Comparison of ENCODE assay signal across 9 mouse cellular contexts in the genomic region with DNA sequence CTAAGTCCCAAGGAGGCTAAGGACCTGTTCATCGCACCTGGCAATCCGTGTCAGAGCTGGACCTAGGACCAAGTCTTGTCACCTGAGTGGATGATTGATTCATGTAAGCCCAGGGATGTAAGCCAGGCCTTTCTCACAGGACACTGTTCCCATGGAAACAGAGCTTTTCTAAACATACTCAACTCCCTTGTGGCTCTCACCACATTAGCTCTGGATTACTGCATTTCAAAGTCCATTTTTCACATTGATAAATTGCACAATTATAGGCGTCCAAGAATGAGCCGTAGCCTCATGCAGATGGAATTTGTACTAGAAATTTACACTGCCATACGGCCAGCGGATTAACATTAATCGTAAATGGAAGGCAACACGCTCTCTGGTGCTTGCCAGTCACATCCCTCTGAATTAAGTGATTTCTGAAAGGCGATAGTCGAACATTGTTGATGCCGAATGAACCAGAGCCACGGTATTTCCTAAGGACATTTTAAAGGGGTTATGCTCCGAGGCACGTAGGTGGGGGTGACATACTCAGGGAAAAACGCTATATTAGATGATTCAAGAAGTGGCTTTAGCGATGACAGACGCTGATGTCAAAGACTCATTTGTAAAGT. TPM values are rescaled to one million over a fixed set of nuclear protein-coding genes. Genes with fewer than 3 reads are reported as not detected.
DNase-seq lines count a peak whose midpoint lies in the region; ATAC-seq and TF ChIP-seq lines count a peak whose summit lies in the region.
"Had no signal": no experiment of that assay in that cellular context is flagged by ENCODE, and none has a peak within 500 bp of the region (broad histone marks: within the 10 kb centered on the region; RNA-seq: fewer than 3 reads in every experiment).

No protein-coding gene starts in this region.

- no peak overlapping the region for H3K27ac ChIP-seq in kidney, adult 2 months (ENCODE audit: insufficient read depth, low read depth, low read length)
- peak overlapping the region; percentile 77 for H3K27ac ChIP-seq in hindbrain, embryonic 13.5 days
- H3K27ac ChIP-seq in neural tube, embryonic 13.5 days (replicated peaks), result peak overlapping the region; percentile 53; the same call in 1 of the 2 replicates
- no peak overlapping the region for H3K27ac ChIP-seq in thymus, adult 2 months (ENCODE audit: control insufficient read depth, insufficient read depth, low read length)

- H3K9me3 ChIP-seq in hindbrain, embryonic 13.5 days, result no peaks in the 10 kb centered on the region
- H3K9me3 ChIP-seq in neural tube, embryonic 13.5 days, result no peaks in the 10 kb centered on the region

- TF ChIP-seq CTCF in kidney, adult 2 months (conservative IDR thresholded peaks at IDR 0.05; ENCODE audit: insufficient read depth, insufficient read length, low read depth, low read length), result no peak
- no peak for TF ChIP-seq CTCF in thymus, adult 2 months (IDR thresholded peaks at IDR 0.05; ENCODE audit: borderline replicate concordance, control insufficient read depth, extremely low read depth, insufficient read depth, low read length, poor library complexity)

- peak; percentile 83 for ATAC-seq in hindbrain, embryonic 13.5 days (ENCODE audit: low FRiP score)
- ATAC-seq in neural tube, embryonic 13.5 days (ENCODE audit: low read depth), result peak; percentile 73

- no peaks in the 10 kb centered on the region for H3K4me1 ChIP-seq in kidney, adult 2 months (ENCODE audit: control insufficient read depth, insufficient read depth, low read length)
- peaks cover 31% of the 10 kb centered on the region for H3K4me1 ChIP-seq in hindbrain, embryonic 13.5 days (replicated peaks)
- H3K4me1 ChIP-seq in neural tube, embryonic 13.5 days (replicated peaks), result peaks cover 31% of the 10 kb centered on the region
- H3K4me1 ChIP-seq in thymus, adult 2 months (replicated peaks; ENCODE audit: control insufficient read depth, insufficient read depth, low read length), result no peaks in the 10 kb centered on the region

- no peak overlapping the region for H3K4me3 ChIP-seq in kidney, adult 2 months (ENCODE audit: insufficient read depth, low read depth, low read length)
- H3K4me3 ChIP-seq in hindbrain, embryonic 13.5 days, result no peak overlapping the region
- no peak overlapping the region for H3K4me3 ChIP-seq in neural tube, embryonic 13.5 days
- no peak overlapping the region for H3K4me3 ChIP-seq in thymus, adult 2 months (ENCODE audit: control insufficient read depth, insufficient read depth, low read length)

- H3K27me3 ChIP-seq in kidney, adult 2 months (replicated peaks; ENCODE audit: control insufficient read depth, insufficient read depth, low read length), result no peaks in the 10 kb centered on the region
- H3K27me3 ChIP-seq in hindbrain, embryonic 13.5 days, result no peaks in the 10 kb centered on the region; the same call in none of the 2 replicates
- no peaks in the 10 kb centered on the region for H3K27me3 ChIP-seq in neural tube, embryonic 13.5 days
- no peaks in the 10 kb centered on the region for H3K27me3 ChIP-seq in thymus, adult 2 months (ENCODE audit: control insufficient read depth, insufficient read depth, low read length)

- H3K36me3 ChIP-seq in kidney, adult 2 months (ENCODE audit: control insufficient read depth, insufficient read depth, low read length), result no peaks in the 10 kb centered on the region
- no peaks in the 10 kb centered on the region for H3K36me3 ChIP-seq in hindbrain, embryonic 13.5 days
- no peaks in the 10 kb centered on the region for H3K36me3 ChIP-seq in neural tube, embryonic 13.5 days
- H3K36me3 ChIP-seq in thymus, adult 2 months (ENCODE audit: control insufficient read depth, insufficient read depth, low read length), result no peaks in the 10 kb centered on the region

- WGBS in kidney, adult 2 months, result 51% methylated on average over 17 of the region's 17 CpGs
- WGBS in hindbrain, embryonic 13.5 days, result 27% methylated on average over 17 of the region's 17 CpGs
- WGBS in neural tube, embryonic 13.5 days, result 22% methylated on average over 17 of the region's 17 CpGs
- 94% methylated on average over 17 of the region's 17 CpGs for WGBS in thymus, adult 2 months

- H3K4me2 ChIP-seq in hindbrain, embryonic 13.5 days, result peak overlapping the region; percentile 38
- peak overlapping the region; percentile 38 for H3K4me2 ChIP-seq in neural tube, embryonic 13.5 days

- DNase-seq in kidney, adult 2 months, result peak; percentile 22
- DNase-seq in kidney, adult 18-20 months, result no peak
- DNase-seq in embryo, embryonic 10 days (ENCODE audit: low spot score), result peak; percentile 85
- no peak for DNase-seq in natural killer cell, adult 2 months (ENCODE audit: low spot score in 2 of 2)
- no peak for DNase-seq in thymus, adult 2 months
- DNase-seq in right cerebral cortex, postnatal 10 days (ENCODE audit: low spot score in 2 of 2), result no peak
- DNase-seq: cerebellum, adult 18-20 months had no signal

- no peak overlapping the region for H3K9ac ChIP-seq in hindbrain, embryonic 13.5 days
- H3K9ac ChIP-seq in neural tube, embryonic 13.5 days, result peak overlapping the region; percentile 43; the same call in 1 of the 2 replicates

- no peak for TF ChIP-seq POLR2A in kidney, adult 2 months (IDR thresholded peaks at IDR 0.05; ENCODE audit: low read depth, low read length)
- TF ChIP-seq POLR2A in thymus, adult 2 months (IDR thresholded peaks at IDR 0.05; ENCODE audit: control insufficient read depth, extremely low read depth, insufficient read depth, low read length, poor library complexity), result no peak

RNA-seq across cellular contexts. Expression of gene Cep63, which starts 23.7 kb away (rescaled TPM):
- polyA plus RNA-seq in kidney, adult 2 months (2012; rRNA removed), result 3.7 and 6.9 TPM in 2 replicates
- polyA plus RNA-seq in hindbrain, embryonic 13.5 days (2015; fragmentation: Nextera tagmentation; extraction: Ambion mirVana), result 43.0 and 44.3 TPM in 2 replicates
- 38.9 and 45.6 TPM in 2 replicates for polyA plus RNA-seq in neural tube, embryonic 13.5 days (2015; fragmentation: Nextera tagmentation; extraction: Ambion mirVana)
- 4.9 and 6.1 TPM in 2 replicates for polyA plus RNA-seq in thymus, adult 2 months (2012; rRNA removed)

RNA-seq across cellular contexts. Expression of gene Anapc13, which starts 23.9 kb away (rescaled TPM):
- 136 and 225 TPM in 2 replicates for polyA plus RNA-seq in kidney, adult 2 months (2012; rRNA removed)
- 194 and 200 TPM in 2 replicates for polyA plus RNA-seq in hindbrain, embryonic 13.5 days (2015; fragmentation: Nextera tagmentation; extraction: Ambion mirVana)
- 174 TPM in 2 replicates for polyA plus RNA-seq in neural tube, embryonic 13.5 days (2015; fragmentation: Nextera tagmentation; extraction: Ambion mirVana)
- 34.6 and 35.3 TPM in 2 replicates for polyA plus RNA-seq in thymus, adult 2 months (2012; rRNA removed)

Comparison
In these comparisons a context has a peak if more than half of its experiments do, and no peak if none do; other contexts are left out.
1. DNase-seq: peak in kidney, adult 2 months (single experiment) and embryo, embryonic 10 days (single experiment); none in kidney, adult 18-20 months (single experiment), natural killer cell, adult 2 months (0 of 2), thymus, adult 2 months (single experiment) and right cerebral cortex, postnatal 10 days (0 of 2).
2. H3K27ac ChIP-seq: peak in hindbrain, embryonic 13.5 days (single experiment) and neural tube, embryonic 13.5 days (single experiment); none in kidney, adult 2 months (single experiment) and thymus, adult 2 months (single experiment).